Comparison of ENCODE assay signal across 8 mouse cellular contexts in genomic region chr1:7396867-7397806, GRCm38 (mm10).
DNase-seq lines count a peak whose midpoint lies in the region; ATAC-seq and TF ChIP-seq lines count a peak whose summit lies in the region.

No protein-coding gene starts in this region.

- 15% methylated on average over 26 of the region's 26 CpGs for WGBS in embryonic facial prominence, embryonic 13.5 days
- WGBS in liver, embryonic 16.5 days (ENCODE audit: insufficient replicate concordance), result 4% methylated on average over 26 of the region's 26 CpGs
- 12% methylated on average over 26 of the region's 26 CpGs for WGBS in neural tube, embryonic 15.5 days

- H3K79me3 ChIP-seq in C2C12 (ENCODE audit: low read depth), result no peaks in the 10 kb centered on the region

- DNase-seq in adipocyte (ENCODE audit: low spot score), result peak; percentile 88
- DNase-seq in heart, adult 8-10 months (ENCODE audit: low spot score), result peak; percentile 1
- DNase-seq in kidney, postnatal 10 days, result peak; percentile 20
- peak; percentile 81 for DNase-seq in testis, postnatal 10 days (ENCODE audit: low spot score)

- H3K4me2 ChIP-seq in embryonic facial prominence, embryonic 13.5 days, result peak overlapping the region; percentile 46
- H3K4me2 ChIP-seq in liver, embryonic 16.5 days (ENCODE audit: low read depth, low read length), result peak overlapping the region; percentile 91
- peak overlapping the region; percentile 54 for H3K4me2 ChIP-seq in neural tube, embryonic 15.5 days

- H3K27me3 ChIP-seq in C2C12 (ENCODE audit: control insufficient read depth, insufficient read depth, insufficient read length), result no peaks in the 10 kb centered on the region
- H3K27me3 ChIP-seq in embryonic facial prominence, embryonic 13.5 days, result no peaks in the 10 kb centered on the region
- H3K27me3 ChIP-seq in liver, embryonic 16.5 days (ENCODE audit: control insufficient read depth, insufficient read depth, low read depth, low read length), result no peaks in the 10 kb centered on the region
- no peaks in the 10 kb centered on the region for H3K27me3 ChIP-seq in neural tube, embryonic 15.5 days (replicated peaks)

- H3K36me3 ChIP-seq in C2C12 (ENCODE audit: control insufficient read depth, insufficient read depth), result no peaks in the 10 kb centered on the region
- no peaks in the 10 kb centered on the region for H3K36me3 ChIP-seq in embryonic facial prominence, embryonic 13.5 days
- H3K36me3 ChIP-seq in liver, embryonic 16.5 days (ENCODE audit: control insufficient read depth, insufficient read depth), result no peaks in the 10 kb centered on the region
- no peaks in the 10 kb centered on the region for H3K36me3 ChIP-seq in neural tube, embryonic 15.5 days

- H3K4me1 ChIP-seq in embryonic facial prominence, embryonic 13.5 days, result no peaks in the 10 kb centered on the region
- peaks cover 3% of the 10 kb centered on the region; the same call in 1 of the 2 replicates for H3K4me1 ChIP-seq in liver, embryonic 16.5 days (ENCODE audit: control insufficient read depth, low read depth, low read length)
- peaks cover 2% of the 10 kb centered on the region; the same call in 1 of the 2 replicates for H3K4me1 ChIP-seq in neural tube, embryonic 15.5 days

- no peaks in the 10 kb centered on the region for H3K9me3 ChIP-seq in embryonic facial prominence, embryonic 13.5 days
- no peaks in the 10 kb centered on the region for H3K9me3 ChIP-seq in liver, embryonic 16.5 days (replicated peaks; ENCODE audit: control insufficient read depth, low read length)
- H3K9me3 ChIP-seq in neural tube, embryonic 15.5 days (replicated peaks), result no peaks in the 10 kb centered on the region

- H3K9ac ChIP-seq in embryonic facial prominence, embryonic 13.5 days, result 0 out of 2 replicates have a peak overlapping the region, but pooled peaks have one; percentile 59
- peak overlapping the region; percentile 63 for H3K9ac ChIP-seq in liver, embryonic 16.5 days (ENCODE audit: low read depth, low read length)
- peak overlapping the region; percentile 75 for H3K9ac ChIP-seq in neural tube, embryonic 15.5 days (replicated peaks)

- peak overlapping the region; percentile 68 for H3K4me3 ChIP-seq in C2C12 (ENCODE audit: insufficient read depth, poor library complexity, severe bottlenecking)
- peak overlapping the region; percentile 69 for H3K4me3 ChIP-seq in embryonic facial prominence, embryonic 13.5 days
- peak overlapping the region; percentile 82 for H3K4me3 ChIP-seq in liver, embryonic 16.5 days (ENCODE audit: low read depth, low read length)
- H3K4me3 ChIP-seq in neural tube, embryonic 15.5 days (replicated peaks), result peak overlapping the region; percentile 89

- peak overlapping the region; percentile 82 for H3ac ChIP-seq in C2C12 (ENCODE audit: control insufficient read depth, insufficient read length, low read depth)

- H3K79me2 ChIP-seq in C2C12 (ENCODE audit: control insufficient read depth, insufficient read depth), result no peaks in the 10 kb centered on the region

- peak; percentile 79 for ATAC-seq in embryonic facial prominence, embryonic 13.5 days (ENCODE audit: insufficient number of reproducible peaks, insufficient read depth, low FRiP score, low TSS enrichment, low read depth)
- peak; percentile 84 for ATAC-seq in liver, embryonic 16.5 days (ENCODE audit: low read depth)
- peak; percentile 90 for ATAC-seq in neural tube, embryonic 15.5 days (ENCODE audit: low FRiP score)

- peak; percentile 77 for TF ChIP-seq CTCF in C2C12 (IDR thresholded peaks at IDR 0.05; ENCODE audit: control insufficient read depth, insufficient read depth, insufficient read length)

- peak overlapping the region; percentile 58; the same call in 1 of the 2 replicates for H3K27ac ChIP-seq in embryonic facial prominence, embryonic 13.5 days
- peak overlapping the region; percentile 54; the same call in 1 of the 2 replicates for H3K27ac ChIP-seq in liver, embryonic 16.5 days (ENCODE audit: low read length)
- peak overlapping the region; percentile 90 for H3K27ac ChIP-seq in neural tube, embryonic 15.5 days (replicated peaks)

TF ChIP-seq in C2C12, 6 proteins besides CTCF, POLR2A, EP300 and RAD21:
- TF ChIP-seq MYOD1 (IDR thresholded peaks at IDR 0.05; ENCODE audit: control insufficient read depth, insufficient read length, low read depth) (no peak), USF1 (IDR thresholded peaks at IDR 0.05; ENCODE audit: low read depth) (no peak), MAX (IDR thresholded peaks at IDR 0.05) (no peak), CEBPB (IDR thresholded peaks at IDR 0.05; ENCODE audit: low read depth) (no peak)

Comparison
In these comparisons a context has a peak if more than half of its experiments do, and no peak if none do; other contexts are left out.
1. Peak in every context shown above with its lines: DNase-seq, ATAC-seq, H3K4me3 ChIP-seq and H3K27ac ChIP-seq.
2. DNase-seq: peak in every context shown above with its lines; median percentile 88 in adipocyte; 81 in testis, postnatal 10 days; 20 in kidney, postnatal 10 days; 1 in heart, adult 8-10 months.